Mouse (Mus musculus) gastrocnemius, postnatal 10 days (tissue): ENCODE measurements around the gene 2410015M20Rik. TPM values are rescaled to one million over a fixed set of nuclear protein-coding genes. Genes with fewer than 3 reads are reported as not detected.
"Not testable (repeated sequence)": the region's sequence is repeated elsewhere in the genome, so short reads cannot be mapped to it uniquely, and the experiment has no call there.

Experiments used
- DNase-seq: peaks from one replicate; pipeline ENCODE4 v3.0.0; 2021; ENCODE audit warnings: mixed read lengths
- total RNA-seq, 2 experiments: library from RNA; stranded (reverse); gene quantifications; 2 replicates each; pipeline ENCODE4 v1.2.3; 2021

The 2410015M20Rik gene
- total RNA-seq, 2 experiments from 2014 or later, result 212 to 233 TPM

DNA sequence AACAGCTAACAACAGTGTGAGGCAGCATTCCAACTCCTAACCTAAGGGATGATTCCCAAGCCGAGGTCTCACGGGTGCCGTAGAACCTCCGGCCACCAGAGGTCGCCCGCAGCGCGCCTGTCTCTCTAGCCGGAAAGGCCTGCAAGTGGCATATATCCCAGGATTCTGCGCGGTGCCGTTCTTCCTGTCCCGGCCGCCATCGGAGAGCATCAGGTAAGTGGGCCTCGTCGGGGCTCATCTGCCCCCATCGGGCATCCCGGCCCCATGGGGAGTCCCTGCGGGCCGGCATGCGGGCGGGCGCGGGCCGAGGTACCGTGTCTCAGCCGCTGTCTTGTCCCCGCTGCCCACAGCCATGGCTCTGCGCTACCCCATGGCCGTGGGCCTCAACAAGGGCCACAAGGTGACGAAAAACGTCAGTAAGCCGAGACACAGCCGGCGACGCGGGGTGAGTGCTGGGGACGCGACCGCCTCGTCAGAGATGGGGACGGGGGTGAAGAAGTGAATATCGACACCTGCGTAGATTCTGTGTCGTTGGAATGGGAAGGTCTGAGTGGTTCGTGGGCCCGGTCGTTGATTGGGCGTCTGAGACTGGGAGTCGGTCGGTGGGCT, 3.8 kb upstream of the 2410015M20Rik start, which contains the start of gene Rpl36:
Gene Rpl36, plus strand, starts transcription at position 181 of the 609 bp plus-strand sequence.
- DNase-seq, result peak; percentile 97

GRCm38 (mm10) chr17:56612565-56612939, 3.0 kb upstream of the 2410015M20Rik start:
- DNase-seq, result not testable (repeated sequence)

- DNase-seq, result no peak
Measured at GRCm38 (mm10) chr17:56611861-56612564, 2.4 kb upstream of the 2410015M20Rik start.

DNA sequence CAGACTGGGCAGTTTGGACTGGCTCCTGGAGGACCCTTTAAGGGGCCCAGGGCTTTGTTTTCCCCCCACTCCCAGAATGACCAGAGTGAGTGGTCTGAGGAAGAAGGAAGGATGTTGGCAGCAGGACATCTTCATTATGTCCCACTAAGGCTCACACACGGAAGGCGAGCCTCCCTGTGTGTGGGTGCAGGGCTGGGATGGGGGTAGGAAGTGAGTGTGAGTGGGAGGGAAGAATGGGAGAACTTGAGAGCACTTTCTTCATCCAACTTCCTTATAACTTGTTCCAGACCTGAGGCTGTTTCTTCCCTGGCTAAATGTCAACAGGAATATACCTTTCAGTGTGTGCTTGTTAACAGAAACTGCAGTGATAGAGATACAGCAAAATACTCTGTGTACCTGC, 1.8 kb upstream of the 2410015M20Rik start:
- DNase-seq, result no peak

- no peak for DNase-seq
Measured at GRCm38 (mm10) chr17:56608699-56609098, 872 bp downstream of the 2410015M20Rik start.

DNA sequence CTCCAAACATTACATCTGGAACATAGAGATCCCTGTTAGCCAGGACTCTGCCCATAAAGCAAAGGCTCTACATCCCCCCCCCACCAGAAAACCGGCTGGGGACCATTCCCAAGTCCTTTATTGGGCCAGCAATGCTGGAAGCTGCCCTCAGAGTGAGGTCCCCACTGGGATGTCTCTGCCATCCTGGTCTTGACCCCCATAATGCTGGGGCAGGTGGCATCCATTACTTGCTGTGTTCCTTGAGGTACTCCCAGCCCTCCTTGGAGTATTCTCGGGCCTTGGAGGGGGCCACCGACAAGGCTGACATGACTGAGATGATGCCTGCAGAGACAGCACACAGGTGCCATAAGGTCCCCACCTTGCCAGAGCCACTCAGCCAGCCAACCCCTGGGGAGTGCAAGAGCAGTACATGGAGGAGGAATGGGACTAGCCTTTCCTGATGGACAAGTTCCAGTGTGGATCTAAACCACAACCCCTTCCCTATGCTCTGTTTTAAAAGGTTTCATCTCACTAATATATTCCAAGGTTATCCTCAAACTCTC, 2.0 kb downstream of the 2410015M20Rik start:
- no peak for DNase-seq

DNA sequence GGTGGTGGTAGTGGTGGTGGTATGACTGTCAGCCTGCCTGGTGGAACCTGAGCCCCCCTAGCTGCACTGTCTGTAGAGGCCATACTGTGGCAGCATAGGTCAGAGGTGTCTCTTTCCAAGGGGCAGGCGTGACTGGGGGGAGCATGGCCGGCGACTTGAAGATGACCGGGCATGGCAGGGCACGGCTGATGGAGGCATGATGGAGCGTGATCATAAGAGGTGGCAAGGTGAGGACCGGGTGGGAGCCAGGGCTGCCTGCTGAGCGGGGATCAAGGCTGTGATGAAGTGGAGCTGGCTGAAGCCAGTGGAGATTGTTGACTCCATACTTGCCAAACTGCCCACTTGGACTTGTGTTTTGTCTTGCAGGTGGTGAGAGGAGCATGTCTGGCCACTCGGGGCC, 4.1 kb downstream of the 2410015M20Rik start:
- DNase-seq, result no peak

- DNase-seq, result no peak
Measured at GRCm38 (mm10) chr17:56604422-56604821, 5.1 kb downstream of the 2410015M20Rik start.

GRCm38 (mm10) chr17:56604070-56604380, 5.5 kb downstream of the 2410015M20Rik start:
- no peak for DNase-seq

DNA sequence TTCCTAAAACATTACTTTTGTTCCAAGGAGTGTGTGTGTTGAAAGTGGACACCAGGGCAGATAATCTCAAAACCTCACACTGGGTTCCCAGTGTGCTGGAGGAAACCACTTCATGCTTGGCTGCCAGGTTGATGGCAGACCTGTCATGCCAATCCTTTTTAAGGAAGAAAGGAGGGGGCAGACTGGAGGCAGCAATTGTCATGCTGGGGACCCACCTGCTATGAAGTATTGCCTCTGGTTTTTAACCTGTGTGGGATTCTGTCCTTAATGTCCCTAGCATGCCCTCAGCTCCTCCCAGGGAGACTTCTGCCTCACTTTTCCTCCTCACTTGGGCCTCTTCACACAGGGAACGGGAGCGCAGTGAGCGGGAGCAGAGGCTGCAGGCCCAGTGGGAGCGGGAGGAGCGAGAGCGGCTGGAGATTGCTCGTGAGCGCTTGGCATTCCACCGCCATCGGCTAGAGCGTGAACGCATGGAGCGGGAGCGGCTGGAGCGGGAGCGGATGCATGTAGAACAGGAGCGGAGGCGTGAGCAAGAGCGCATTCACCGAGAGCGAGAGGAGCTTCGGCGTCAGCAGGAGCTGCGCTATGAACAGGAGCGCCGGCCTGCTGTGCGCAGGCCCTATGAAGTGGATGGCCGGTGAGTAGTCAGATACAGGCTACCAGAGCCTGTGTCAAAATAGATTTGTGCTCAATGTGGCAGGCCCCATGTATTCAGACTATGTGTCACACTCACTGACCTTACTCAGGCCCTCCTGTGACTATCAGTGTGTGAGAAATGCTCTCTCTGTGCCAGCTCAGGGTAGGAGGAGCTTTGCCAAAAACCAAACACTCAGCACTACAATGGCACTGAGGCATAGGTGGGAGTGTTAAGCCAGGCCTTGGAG, 6.1 kb downstream of the 2410015M20Rik start:
- no peak for DNase-seq

DNA sequence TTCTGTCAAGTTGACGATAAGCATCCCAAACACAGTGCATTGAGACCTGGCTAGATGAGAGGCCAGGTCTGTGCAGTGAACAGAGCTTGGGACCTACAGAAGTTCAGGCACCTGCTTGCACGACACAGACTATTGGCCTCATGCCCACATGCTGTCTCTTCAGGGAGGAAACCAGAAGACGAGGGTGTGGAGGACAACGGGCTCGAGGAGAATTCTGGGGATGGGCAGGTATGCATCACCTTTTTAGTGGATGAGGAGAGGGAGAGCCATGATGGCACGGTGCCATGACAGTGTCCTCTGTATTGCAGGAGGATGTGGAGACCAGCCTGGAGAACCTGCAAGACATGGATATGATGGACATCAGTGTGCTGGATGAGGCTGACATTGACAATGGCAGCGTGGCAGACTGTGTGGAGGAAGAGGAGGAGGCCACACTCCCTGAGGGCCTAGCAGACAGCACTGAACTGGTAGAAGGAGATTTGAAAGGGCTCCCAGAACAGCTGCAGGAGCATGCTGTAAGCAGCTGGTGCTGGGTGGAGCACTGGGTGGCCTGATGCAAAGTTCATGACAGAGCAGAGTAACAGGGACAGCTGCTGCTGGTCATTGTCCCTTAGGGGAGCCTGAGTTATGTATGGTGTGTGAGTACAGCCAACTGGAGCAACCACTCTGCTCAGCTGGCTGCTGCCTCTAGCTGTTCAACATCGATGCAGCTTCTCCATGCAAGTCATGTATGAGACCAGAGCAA, 15.9 kb downstream of the 2410015M20Rik start:
- peak; percentile 50 for DNase-seq

DNA sequence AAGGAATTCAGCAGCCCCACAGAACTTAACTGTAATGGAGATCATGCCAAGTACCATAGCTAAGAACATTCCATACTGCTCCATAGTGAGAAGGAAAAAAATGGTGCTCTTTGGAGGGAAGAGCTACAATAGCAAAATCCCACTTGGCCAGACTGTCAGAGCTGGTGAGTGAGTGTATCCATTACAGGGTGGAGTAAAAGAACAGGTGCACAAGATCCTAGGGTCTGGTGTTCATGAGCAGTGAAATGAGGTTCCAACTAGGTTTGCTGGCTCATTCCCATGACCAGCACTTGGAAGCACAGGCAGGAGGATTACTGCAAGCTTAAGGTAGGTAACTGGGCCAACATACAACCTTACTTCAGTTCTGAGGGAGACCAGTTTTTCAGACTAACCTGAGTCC, 17.0 kb downstream of the 2410015M20Rik start:
- no peak for DNase-seq

GRCm38 (mm10) chr17:56588921-56589320, 20.6 kb downstream of the 2410015M20Rik start:
- DNase-seq, result no peak

GRCm38 (mm10) chr17:56587773-56588172, 21.8 kb downstream of the 2410015M20Rik start:
- no peak for DNase-seq

- peak; percentile 58 for DNase-seq
Measured at GRCm38 (mm10) chr17:56585171-56585821, 24.3 kb downstream of the 2410015M20Rik start.

DNA sequence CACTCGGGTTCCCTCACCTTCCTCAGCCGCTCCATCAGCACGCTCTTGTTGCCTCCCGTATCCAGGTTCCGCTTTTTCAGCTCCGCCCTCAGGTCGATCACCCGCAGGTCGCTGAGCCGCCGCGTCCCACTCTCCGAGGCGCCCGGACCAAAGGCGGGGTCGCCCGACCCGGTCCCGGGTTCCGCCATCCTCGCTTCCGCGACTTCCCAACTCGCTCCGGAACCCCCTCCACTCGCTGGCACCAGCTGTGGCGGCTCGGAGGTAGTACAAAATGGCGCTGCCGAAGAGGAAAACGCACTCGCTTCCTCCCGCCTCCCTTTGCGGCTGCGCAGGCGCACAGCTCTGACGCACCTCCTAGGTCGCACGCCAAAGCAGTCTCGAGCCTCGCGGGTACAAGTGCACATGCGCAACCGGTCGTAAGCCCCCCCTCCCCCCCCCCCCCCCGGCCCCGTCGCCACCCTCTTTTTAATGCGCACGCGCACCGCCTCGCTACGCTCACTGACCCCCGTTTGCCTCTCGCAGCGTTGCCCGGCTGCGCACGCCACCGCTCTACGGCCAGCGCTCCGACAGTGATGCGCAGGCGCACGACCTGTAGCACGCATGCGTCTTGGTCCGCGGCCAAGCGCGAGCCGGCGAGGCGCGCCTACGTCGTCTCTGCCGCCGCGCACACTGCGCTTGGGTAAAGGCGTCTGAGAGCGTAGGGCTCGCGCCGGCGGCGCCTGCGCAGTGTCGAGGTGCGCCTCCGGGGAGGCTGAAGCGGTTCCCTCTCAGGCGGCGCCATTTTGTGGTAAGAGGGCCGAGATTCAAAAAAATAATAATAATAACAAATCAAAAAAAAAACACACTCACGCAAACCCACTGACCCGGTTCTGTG, 25.1 kb downstream of the 2410015M20Rik start, which contains the start of the genes Safb2 and Safb:
Gene Safb2, minus strand, starts transcription at position 329 of the 874 bp plus-strand sequence.
Gene Safb, plus strand, starts transcription at position 569 of the 874 bp plus-strand sequence.
- DNase-seq, result peak; percentile 100

- peak; percentile 56 for DNase-seq
Measured at GRCm38 (mm10) chr17:56583611-56584256, 25.8 kb downstream of the 2410015M20Rik start.

DNA sequence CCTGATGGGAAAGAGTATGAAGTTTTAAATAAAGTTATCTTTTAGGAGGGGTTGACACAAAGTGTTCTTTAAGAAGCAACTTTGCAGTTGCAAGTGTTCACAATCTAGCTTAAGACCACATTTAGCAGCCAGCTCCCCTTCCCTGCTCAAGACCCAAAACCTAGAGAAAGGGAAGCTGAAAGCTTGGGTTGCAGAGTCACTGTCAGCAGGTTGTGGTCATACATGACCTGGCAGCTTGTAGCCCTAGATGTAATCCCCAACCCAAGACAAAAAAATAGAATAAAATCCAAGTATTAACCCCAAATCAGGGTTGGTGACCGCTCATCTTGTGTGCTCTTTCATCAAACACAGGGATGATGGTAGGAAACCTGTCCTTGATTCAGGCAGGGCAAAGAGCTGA, 26.5 kb downstream of the 2410015M20Rik start:
- DNase-seq, result no peak

- DNase-seq, result no peak
Measured at GRCm38 (mm10) chr17:56572939-56573338, 36.6 kb downstream of the 2410015M20Rik start.

DNA sequence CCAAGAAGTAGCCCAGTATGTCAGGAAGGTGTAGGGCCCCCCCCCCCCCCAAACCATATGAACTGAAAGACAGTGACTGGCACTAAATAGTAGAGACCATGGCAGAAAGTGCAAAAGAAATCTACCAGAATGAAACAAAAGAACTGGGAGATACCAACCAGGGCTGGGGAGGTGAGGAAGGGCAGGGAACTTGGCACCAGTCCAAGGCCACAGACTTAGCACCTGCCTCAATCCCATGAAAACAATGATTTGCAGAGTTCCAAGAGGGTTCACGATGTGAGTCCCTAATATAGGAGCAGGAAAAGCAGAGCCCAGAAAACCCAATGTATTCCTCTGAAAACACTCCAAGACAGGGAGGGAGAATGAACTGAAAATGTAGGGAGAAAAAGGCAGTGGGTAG, 37.4 kb downstream of the 2410015M20Rik start:
- DNase-seq, result no peak
